Comparison of ENCODE assay signal across 11 mouse cellular contexts in the genomic region with DNA sequence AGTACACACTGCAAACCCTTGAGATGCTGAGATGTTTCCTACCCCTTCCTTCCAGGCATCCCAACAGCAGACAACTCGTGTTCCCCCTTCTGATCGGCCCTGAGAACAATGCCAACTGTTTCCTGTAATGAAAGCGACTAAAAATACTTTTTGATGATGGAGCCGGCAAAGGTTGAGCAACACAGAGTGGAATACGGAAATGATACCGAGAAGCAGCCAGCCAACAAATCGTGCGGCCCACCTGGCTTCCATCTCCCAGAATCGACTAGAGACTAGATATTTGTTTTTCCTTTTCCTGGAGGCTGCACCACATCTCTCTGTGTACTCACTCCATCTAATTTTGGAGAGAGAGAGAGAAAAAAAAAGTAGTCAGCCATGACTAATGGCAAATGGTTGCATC. TPM values are rescaled to one million over a fixed set of nuclear protein-coding genes. Genes with fewer than 3 reads are reported as not detected.
A peak's percentile ranks its signal among the peaks of the same experiment; 100 is the strongest.
DNase-seq lines count a peak whose midpoint lies in the region; ATAC-seq and TF ChIP-seq lines count a peak whose summit lies in the region.
"Had no signal": no experiment of that assay in that cellular context is flagged by ENCODE, and none has a peak within 500 bp of the region (broad histone marks: within the 10 kb centered on the region; RNA-seq: fewer than 3 reads in every experiment).

No protein-coding gene starts in this region.

- H3K4me1 ChIP-seq in brown adipose tissue, adult 24 weeks (ENCODE audit: control insufficient read depth, insufficient read depth, insufficient read length, low read length), result peaks cover 3% of the 10 kb centered on the region; the same call in 1 of the 2 replicates
- no peaks in the 10 kb centered on the region for H3K4me1 ChIP-seq in forebrain, embryonic 15.5 days

- H3K27me3 ChIP-seq in forebrain, embryonic 15.5 days, result no peaks in the 10 kb centered on the region
- H3K27me3 ChIP-seq: CH12.LX had no signal

- H3K4me3 ChIP-seq in layer of hippocampus, adult 2 months, result no peak overlapping the region
- H3K4me3 ChIP-seq in brown adipose tissue, adult 24 weeks (ENCODE audit: insufficient read depth, low read depth, low read length), result no peak overlapping the region
- no peak overlapping the region for H3K4me3 ChIP-seq in forebrain, embryonic 15.5 days
- H3K4me3 ChIP-seq: limb, embryonic 10.5 days had no signal

- TF ChIP-seq CTCF in layer of hippocampus, adult 2 months (conservative IDR thresholded peaks at IDR 0.05), result no peak

- H3K9me3 ChIP-seq in forebrain, embryonic 15.5 days, result no peaks in the 10 kb centered on the region
- H3K9me3 ChIP-seq: limb, embryonic 10.5 days had no signal

- H3K4me2 ChIP-seq in forebrain, embryonic 15.5 days (replicated peaks), result no peak overlapping the region

- no peak for ATAC-seq in forebrain, embryonic 15.5 days (replicated peaks)

- intact Hi-C loops in heart, postnatal 10 days (cut with DNase I), result loop anchor here (1.0 kb wide), 1 partner anchor 34 kb away; no protein-coding TSS in a partner anchor

- DNase-seq in layer of hippocampus, adult 2 months (ENCODE audit: low spot score in 2 of 2), result peak; percentile 13
- DNase-seq in layer of hippocampus, postnatal 10 days (ENCODE audit: low spot score in 2 of 2), result no peak
- DNase-seq in heart, postnatal 10 days, result peak; percentile 45 to 53
- DNase-seq in monocyte, adult 2 months (ENCODE audit: low read depth in 1 of 2, low spot score in 2 of 2), result peak; percentile 45 to 48
- no peak for DNase-seq in cerebellum, adult 9-10 months
- DNase-seq: cerebellum, postnatal 10 days had no signal

- no peak overlapping the region for H3K27ac ChIP-seq in layer of hippocampus, adult 2 months
- H3K27ac ChIP-seq in brown adipose tissue, adult 24 weeks (replicated peaks; ENCODE audit: low read depth, low read length), result peak overlapping the region; percentile 75
- no peak overlapping the region for H3K27ac ChIP-seq in forebrain, embryonic 15.5 days (replicated peaks)
- H3K27ac ChIP-seq: limb, embryonic 10.5 days; liver, embryonic 14.5 days had no signal

- H3K9ac ChIP-seq in forebrain, embryonic 15.5 days (replicated peaks), result no peak overlapping the region
- H3K9ac ChIP-seq: liver, embryonic 14.5 days had no signal

- no peaks in the 10 kb centered on the region for H3K36me3 ChIP-seq in forebrain, embryonic 15.5 days
- H3K36me3 ChIP-seq: limb, embryonic 10.5 days had no signal

- WGBS in forebrain, embryonic 15.5 days, result 88% methylated on average over 9 of the region's 9 CpGs

RNA-seq across cellular contexts. Expression of a gene that starts 11.2 kb away (rescaled TPM):
- total RNA-seq in layer of hippocampus, adult 2 months (2021), result 10 to 100 TPM; 21.6 to 24.0 TPM
- total RNA-seq in layer of hippocampus, postnatal 10 days (2021), result 10 to 100 TPM; 20.3 to 25.8 TPM
- polyA plus RNA-seq in brown adipose tissue, adult 24 weeks (2012; ENCODE audit: insufficient read depth, insufficient read length, missing spikeins), result 10.1 and 13.3 TPM in 2 replicates
- 10 to 100 TPM; 34.9 to 36.4 TPM for total RNA-seq in heart, postnatal 10 days (2021)
- polyA plus RNA-seq in forebrain, embryonic 15.5 days (2015; fragmentation: Nextera tagmentation; extraction: Ambion mirVana), result 41.3 and 44.0 TPM in 2 replicates

Comparison
In these comparisons a context has a peak if more than half of its experiments do, and no peak if none do; other contexts are left out.
1. DNase-seq: peak in layer of hippocampus, adult 2 months (2 of 2), heart, postnatal 10 days (2 of 2) and monocyte, adult 2 months (2 of 2); none in layer of hippocampus, postnatal 10 days (0 of 2) and cerebellum, adult 9-10 months (single experiment).